Mouse (Mus musculus) G1E (cell line): Measurements from ENCODE around the gene Perm1.

ENCODE experiments used
- CTCF ChIP-seq: IDR thresholded peaks from 2 replicates; pipeline ENCODE4 v1.5.1; 2012; ENCODE audit warnings: low read depth, low read length, inconsistent platforms, mixed read lengths
- GATA1 ChIP-seq: IDR thresholded peaks from 2 replicates; pipeline ENCODE4 v1.6.1; 2012; ENCODE audit warnings: borderline replicate concordance, low read length, inconsistent platforms, mixed read lengths
- GATA2 ChIP-seq: IDR thresholded peaks from 2 replicates; pipeline ENCODE4 v1.6.1; 2012; ENCODE audit warnings: low read depth, low read length, inconsistent platforms, borderline replicate concordance
- TAL1 ChIP-seq: conservative IDR thresholded peaks from 2 replicates; pipeline ENCODE4 v1.6.1; 2012; ENCODE audit warnings: low read depth, low read length, inconsistent platforms, mixed read lengths

GRCm38 (mm10) chr4:156255078-156255839 is 39.6 kb downstream of the Perm1 start, which contains the start of gene Samd11:
- TF ChIP-seq CTCF (no peak), TAL1 (no peak), GATA2 (no peak), GATA1 (no peak)
